Mouse (Mus musculus) kidney, embryonic 14.5 days (tissue): ENCODE measurements around the gene Kidins220. TPM values are rescaled to one million over a fixed set of nuclear protein-coding genes. Genes with fewer than 3 reads are reported as not detected.
A peak's percentile ranks its signal among the peaks of the same experiment; 100 is the strongest.

ENCODE experiments used
- ATAC-seq: fragments of 200-750 bp; cut with Nextera tagmentation; 2 replicates; pipeline ENCODE4 v1.8.0; 2017; ENCODE audit warnings: moderate number of reproducible peaks, mild to moderate bottlenecking, moderate TSS enrichment, moderate library complexity; ENCODE audit not compliant: low FRiP score, low TSS enrichment
- H3K27ac ChIP-seq: fragments of 300-500 bp; sonication (generic); 2 replicates; pipeline ENCODE4 v1.5.1; 2014; ENCODE audit warnings: low read depth, mild to moderate bottlenecking, low read length, moderate library complexity, mixed read lengths
- H3K27me3 ChIP-seq: fragments of 300-500 bp; sonication (generic); 2 replicates; pipeline ENCODE4 v1.6.1; 2014; ENCODE audit warnings: mild to moderate bottlenecking, low read length; ENCODE audit not compliant: control insufficient read depth, insufficient read depth
- H3K36me3 ChIP-seq: fragments of 300-500 bp; sonication (generic); 2 replicates; pipeline ENCODE4 v1.6.1; 2014; ENCODE audit warnings: low read length, mixed read lengths; ENCODE audit not compliant: control insufficient read depth, insufficient read depth
- H3K4me1 ChIP-seq: fragments of 300-500 bp; sonication (generic); 2 replicates; pipeline ENCODE4 v1.6.1; 2014; ENCODE audit warnings: low read length, mixed read lengths; ENCODE audit not compliant: control insufficient read depth, insufficient read depth
- H3K4me2 ChIP-seq: fragments of 300-500 bp; sonication (generic); replicated peaks from 2 replicates; pipeline ENCODE4 v1.6.1; 2014; ENCODE audit warnings: low read depth, mild to moderate bottlenecking, low read length
- H3K4me3 ChIP-seq: fragments of 300-500 bp; sonication (generic); 2 replicates; pipeline ENCODE4 v1.5.1; 2014; ENCODE audit warnings: mild to moderate bottlenecking, low read length
- H3K9ac ChIP-seq: fragments of 300-500 bp; sonication (generic); 2 replicates; pipeline ENCODE4 v1.6.1; 2014; ENCODE audit warnings: low read depth, mild to moderate bottlenecking, low read length, moderate library complexity
- H3K9me3 ChIP-seq: fragments of 300-500 bp; sonication (generic); 2 replicates; pipeline ENCODE4 v1.6.1; 2016; ENCODE audit warnings: low read length; ENCODE audit not compliant: control insufficient read depth
- WGBS: fragments of 180-500 bp; shearing (Covaris S2); extraction: QIAGEN DNeasy Blood & Tissue Kit; methylation state at CpG from one replicate; pipeline ENCODE4 v1.1.7; 2014; 5-methylcytosine and 5-hydroxymethylcytosine counted together
- polyA plus RNA-seq: library from polyadenylated mRNA; unstranded; fragments of >200 nt; fragmentation: Nextera tagmentation; extraction: Ambion mirVana; gene quantifications from 2 replicates; pipeline ENCODE4 v1.2.1, GENCODE M21; 2014

Gene Kidins220
- polyA plus RNA-seq, 1 experiment from 2014 or later, result 38.2 TPM

- H3K27ac ChIP-seq, result peak overlapping the region; percentile 98
- peak overlapping the region; percentile 74 for H3K9ac ChIP-seq
- no peaks in the 10 kb centered on the region for H3K9me3 ChIP-seq
- H3K27me3 ChIP-seq, result no peaks in the 10 kb centered on the region
- no peak for ATAC-seq
- under 1% methylated on average over 57 of the region's 59 CpGs for WGBS
- peaks cover 30% of the 10 kb centered on the region for H3K4me1 ChIP-seq
- H3K4me2 ChIP-seq, result peak overlapping the region; percentile 79
- H3K4me3 ChIP-seq, result peak overlapping the region; percentile 44
- H3K36me3 ChIP-seq, result no peaks in the 10 kb centered on the region
These were observed 125.9 kb downstream of the Kidins220 start for GRCm38 (mm10) chr12:25100411-25101217.

- Histone ChIP-seq H3K4me2 (peak overlapping the region; percentile 79), H3K36me3 (no peaks in the 10 kb centered on the region), H3K27me3 (no peaks in the 10 kb centered on the region), H3K9me3 (no peaks in the 10 kb centered on the region), H3K9ac (peak overlapping the region; percentile 74; the same call in 1 of the 2 replicates), H3K4me1 (peaks cover 30% of the 10 kb centered on the region), H3K27ac (peak overlapping the region; percentile 98), H3K4me3 (peak overlapping the region; percentile 44; the same call in 1 of the 2 replicates)
- no peak for ATAC-seq
- WGBS, result 18% methylated on average over 5 of the region's 5 CpGs
These were observed 126.7 kb downstream of the Kidins220 start for GRCm38 (mm10) chr12:25101389-25101788.

- 46% methylated on average over 6 of the region's 6 CpGs for WGBS
- no peak for ATAC-seq
These were observed 129.2 kb downstream of the Kidins220 start for GRCm38 (mm10) chr12:25103911-25104310.

DNA sequence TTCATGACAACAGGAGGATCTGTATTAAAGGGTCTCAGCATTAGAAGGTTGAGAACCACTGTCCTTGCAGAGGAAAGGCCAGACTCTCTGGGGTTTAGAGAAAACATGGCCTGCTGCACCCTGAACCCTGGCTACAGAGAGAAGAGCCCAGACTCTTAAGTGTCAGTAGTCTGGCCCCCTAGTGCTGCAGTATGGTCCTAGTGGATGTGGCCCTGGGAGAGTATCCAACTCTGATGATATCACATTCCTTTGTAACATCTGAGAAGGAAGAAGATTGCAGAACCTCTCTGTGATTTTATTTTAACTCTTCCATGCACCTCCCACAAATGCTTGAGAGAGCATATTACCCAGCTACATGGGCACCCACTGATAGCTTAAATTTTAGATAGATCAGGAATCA is 129.8 kb downstream of the Kidins220 start:
- Histone ChIP-seq H3K4me3 (no peak overlapping the region), H3K36me3 (no peaks in the 10 kb centered on the region), H3K9ac (no peak overlapping the region), H3K27ac (no peak overlapping the region), H3K9me3 (no peaks in the 10 kb centered on the region), H3K4me1 (peaks cover 17% of the 10 kb centered on the region), H3K27me3 (no peaks in the 10 kb centered on the region), H3K4me2 (no peak overlapping the region)
- no peak for ATAC-seq

More at GRCm38 (mm10) chr12:25103911-25104310, 129.2 kb downstream of the Kidins220 start:
- no peaks in the 10 kb centered on the region for H3K36me3 ChIP-seq
- no peak overlapping the region for H3K4me2 ChIP-seq
- H3K4me3 ChIP-seq, result no peak overlapping the region
- no peak overlapping the region for H3K27ac ChIP-seq
- H3K4me1 ChIP-seq, result peaks cover 17% of the 10 kb centered on the region
- H3K9ac ChIP-seq, result no peak overlapping the region
- H3K9me3 ChIP-seq, result no peaks in the 10 kb centered on the region
- no peaks in the 10 kb centered on the region for H3K27me3 ChIP-seq

GRCm38 (mm10) chr12:25108865-25109264 is 134.1 kb downstream of the Kidins220 start:
- 69% methylated on average over 2 of the region's 2 CpGs for WGBS
- no peaks in the 10 kb centered on the region for H3K27me3 ChIP-seq
- H3K36me3 ChIP-seq, result no peaks in the 10 kb centered on the region
- no peak overlapping the region for H3K27ac ChIP-seq
- no peak overlapping the region for H3K4me3 ChIP-seq
- no peak overlapping the region for H3K9ac ChIP-seq
- 0 out of 2 replicates have a peak, but pooled peaks cover 9% of the 10 kb centered on the region for H3K4me1 ChIP-seq
- H3K4me2 ChIP-seq, result no peak overlapping the region
- no peak for ATAC-seq
- H3K9me3 ChIP-seq, result no peaks in the 10 kb centered on the region

- no peak overlapping the region for H3K4me3 ChIP-seq
- H3K27me3 ChIP-seq, result no peaks in the 10 kb centered on the region
- no peak overlapping the region for H3K9ac ChIP-seq
- H3K4me2 ChIP-seq, result no peak overlapping the region
- H3K4me1 ChIP-seq, result 0 out of 2 replicates have a peak, but pooled peaks cover 9% of the 10 kb centered on the region
- H3K36me3 ChIP-seq, result no peaks in the 10 kb centered on the region
- no peaks in the 10 kb centered on the region for H3K9me3 ChIP-seq
- WGBS, result 63% methylated on average over 7 of the region's 7 CpGs
- no peak overlapping the region for H3K27ac ChIP-seq
- ATAC-seq, result no peak
These were observed 135.4 kb downstream of the Kidins220 start for GRCm38 (mm10) chr12:25109971-25110681.

GRCm38 (mm10) chr12:25110682-25111078 is 136.0 kb downstream of the Kidins220 start:
- ATAC-seq, result no peak
- Histone ChIP-seq H3K27ac (no peak overlapping the region), H3K4me3 (no peak overlapping the region)

More at GRCm38 (mm10) chr12:25110682-25111078, 136.0 kb downstream of the Kidins220 start:
- H3K9me3 ChIP-seq, result no peaks in the 10 kb centered on the region
- H3K27me3 ChIP-seq, result no peaks in the 10 kb centered on the region
- 0 out of 2 replicates have a peak, but pooled peaks cover 9% of the 10 kb centered on the region for H3K4me1 ChIP-seq
- WGBS, result 63% methylated on average over 7 of the region's 7 CpGs
- no peak overlapping the region for H3K4me2 ChIP-seq
- H3K9ac ChIP-seq, result no peak overlapping the region
- no peaks in the 10 kb centered on the region for H3K36me3 ChIP-seq
